Mouse (Mus musculus) bone marrow, adult 2 months (tissue): ENCODE measurements at regions not wholly inside any gene's neighbourhood (a gene's known extent, or its start where the extent isn't known, plus 50 kb on each side); places are given as distances from the start of the nearest gene placed in this dataset.

Experiments
- H3K27ac ChIP-seq: fragments of 200-500 bp; 2 replicates; pipeline ENCODE4 v1.5.1; 2012; ENCODE audit warnings: low read depth, mild to moderate bottlenecking, control low read depth, inconsistent platforms, low read length; ENCODE audit not compliant: control insufficient read depth, poor library complexity, insufficient read depth
- H3K4me1 ChIP-seq: fragments of 200-500 bp; 2 replicates; pipeline ENCODE4 v1.6.1; 2011; ENCODE audit warnings: low read length; ENCODE audit not compliant: control insufficient read depth, insufficient read depth
- H3K4me3 ChIP-seq: fragments of 200-500 bp; replicated peaks from 2 replicates; pipeline ENCODE3; 2011; ENCODE audit warnings: mild to moderate bottlenecking, low read depth, low read length, control low read depth; ENCODE audit not compliant: control insufficient read depth
- CTCF ChIP-seq: fragments of 200-500 bp; IDR thresholded peaks from 2 replicates; pipeline ENCODE4 v1.5.1; 2011; ENCODE audit warnings: low read length, control low read depth; ENCODE audit not compliant: control insufficient read depth, insufficient read depth
- POLR2A ChIP-seq: fragments of 200-500 bp; IDR thresholded peaks from 2 replicates; pipeline ENCODE4 v1.6.1; 2011; ENCODE audit warnings: low read depth, mild to moderate bottlenecking, control low read depth, low read length, borderline replicate concordance; ENCODE audit not compliant: control insufficient read depth
- WGBS: fragments of 180-500 bp; shearing (Covaris S2); methylation state at CpG from one replicate; pipeline ENCODE4 v1.1.7; 2018; 5-methylcytosine and 5-hydroxymethylcytosine counted together

DNA sequence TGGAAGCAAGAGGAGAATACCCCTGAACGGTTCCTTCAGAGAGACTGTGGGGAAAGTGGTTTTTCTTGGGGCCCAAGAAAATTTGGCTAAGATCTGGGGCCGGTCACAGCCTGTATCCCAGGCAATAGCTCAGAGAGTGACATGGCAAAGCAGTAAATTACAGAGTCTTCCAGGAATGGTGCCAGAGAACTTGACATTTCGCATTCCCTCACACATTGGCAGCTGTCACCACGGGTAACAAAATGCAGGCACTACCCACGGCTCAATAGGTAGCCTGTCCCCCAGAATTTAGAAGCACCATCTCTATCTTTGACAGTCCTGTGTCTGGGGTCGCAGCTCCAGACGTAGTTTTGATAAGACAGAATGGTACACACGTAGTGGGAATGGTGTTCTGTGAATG lies 260.3 kb downstream of the Tshz3 start:
- Histone ChIP-seq H3K27ac (no peak overlapping the region), H3K4me3 (no peak overlapping the region), H3K4me1 (no peaks in the 10 kb centered on the region)
- no peak for TF ChIP-seq CTCF
- TF ChIP-seq POLR2A: no peak
- 69% methylated on average over 8 of the region's 8 CpGs for WGBS

DNA sequence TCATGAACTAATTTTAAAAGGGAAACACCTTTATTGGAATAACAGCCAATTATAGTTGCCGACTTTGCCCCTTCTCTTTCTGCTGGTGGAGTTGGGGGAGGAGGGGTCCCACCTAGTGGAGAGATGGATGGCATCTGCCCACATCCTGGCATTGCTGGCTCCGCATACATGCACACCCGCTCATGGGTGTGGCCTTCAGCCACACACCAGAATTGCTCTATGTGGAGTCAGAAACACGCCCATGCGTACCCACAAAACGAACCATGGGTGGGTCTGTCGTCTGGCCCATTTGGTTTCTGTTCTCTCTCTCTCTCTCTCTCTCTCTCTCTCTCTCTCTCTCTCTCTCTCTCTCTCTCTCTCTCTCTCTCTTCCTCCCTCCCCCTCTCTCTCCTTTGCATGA lies 273.9 kb downstream of the Tshz3 start:
- whole genome bisulfite sequencing: 55% methylated on average over 7 of the region's 7 CpGs
- Histone ChIP-seq H3K4me3 (no peak overlapping the region), H3K4me1 (no peaks in the 10 kb centered on the region), H3K27ac (no peak overlapping the region)
- no peak for TF ChIP-seq POLR2A
- no peak for TF ChIP-seq CTCF

DNA sequence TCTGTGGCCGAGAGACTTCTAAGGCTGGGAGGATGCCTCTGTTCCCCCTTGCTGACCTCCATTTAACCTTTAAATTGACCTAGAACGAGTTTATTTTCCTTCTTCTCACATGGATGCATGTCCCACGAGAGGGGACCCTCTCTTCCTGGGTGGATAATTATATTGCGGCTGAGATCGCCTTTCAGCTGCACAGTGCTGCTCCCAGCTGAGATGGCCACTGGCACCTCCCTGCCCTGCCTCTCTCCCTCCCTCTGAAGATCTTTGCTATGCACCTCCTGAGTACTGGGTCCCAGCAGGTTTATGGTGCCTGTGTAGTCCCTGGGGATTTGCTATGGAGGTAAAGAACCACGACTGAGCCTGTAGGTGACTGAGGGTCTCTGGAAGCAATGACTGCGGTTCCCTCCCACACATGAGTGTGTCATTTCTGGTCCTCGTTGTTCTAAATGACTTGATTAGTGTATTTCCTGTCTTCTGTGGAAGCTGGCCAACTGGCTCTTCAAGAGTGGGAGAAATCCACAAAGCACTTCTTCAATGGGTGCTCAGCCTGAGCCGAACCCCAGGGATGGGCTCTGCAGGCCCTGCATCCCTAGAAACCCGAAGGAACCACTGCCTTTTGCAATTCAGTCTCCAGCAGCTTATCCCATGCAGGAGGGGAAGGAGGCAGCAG lies 275.9 kb downstream of the Tshz3 start:
- H3K27ac ChIP-seq: no peak overlapping the region
- WGBS: 54% methylated on average over 10 of the region's 10 CpGs
- no peak overlapping the region for H3K4me3 ChIP-seq
- H3K4me1 ChIP-seq: no peaks in the 10 kb centered on the region
- TF ChIP-seq CTCF (no peak), POLR2A (no peak)

DNA sequence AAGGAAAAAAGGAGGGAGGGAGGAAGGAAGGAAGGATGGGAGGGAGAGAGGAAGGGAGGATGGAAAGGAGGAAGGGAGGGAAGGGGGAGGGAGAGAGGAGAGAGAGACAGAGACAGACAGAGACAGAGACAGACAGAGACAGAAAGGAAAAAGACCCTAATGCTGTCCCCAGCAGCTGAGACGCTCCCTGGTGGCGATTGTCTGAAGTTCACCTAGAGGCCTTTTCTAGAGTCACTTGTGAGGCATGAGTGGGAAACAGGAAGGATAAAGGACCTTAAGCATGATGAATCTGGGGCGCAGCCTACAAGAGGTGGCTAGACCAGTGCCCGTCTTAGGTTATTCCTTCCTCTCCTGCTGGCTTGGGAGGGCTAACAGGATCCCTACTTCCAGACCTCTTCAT lies 276.7 kb downstream of the Tshz3 start:
- TF ChIP-seq POLR2A (no peak), CTCF (no peak)
- 45% methylated on average over 4 of the region's 4 CpGs for WGBS
- Histone ChIP-seq H3K27ac (no peak overlapping the region), H3K4me1 (no peaks in the 10 kb centered on the region), H3K4me3 (no peak overlapping the region)

DNA sequence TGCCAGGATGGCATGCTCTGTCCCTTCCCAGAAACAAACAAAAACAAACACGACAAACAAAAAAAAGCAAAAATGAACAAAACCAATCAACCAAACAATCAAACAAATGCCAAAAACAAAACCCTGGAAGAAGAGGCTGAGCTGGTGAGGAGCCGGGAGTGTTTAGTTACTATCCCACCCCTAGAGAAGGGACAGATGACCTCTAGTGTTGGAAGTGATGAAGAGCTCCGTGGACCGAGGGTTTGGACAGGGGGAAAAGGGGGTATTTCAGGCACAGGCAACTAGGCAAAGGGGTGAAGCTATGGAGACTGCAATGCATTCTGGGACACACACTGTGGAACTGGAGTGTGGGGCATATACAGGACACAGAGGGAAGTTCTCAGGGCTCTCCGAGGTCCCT lies 277.6 kb downstream of the Tshz3 start:
- no peak overlapping the region for H3K4me3 ChIP-seq
- no peaks in the 10 kb centered on the region for H3K4me1 ChIP-seq
- TF ChIP-seq CTCF (no peak), POLR2A (no peak)
- H3K27ac ChIP-seq: no peak overlapping the region
- WGBS: 13% methylated on average over 5 of the region's 5 CpGs

DNA sequence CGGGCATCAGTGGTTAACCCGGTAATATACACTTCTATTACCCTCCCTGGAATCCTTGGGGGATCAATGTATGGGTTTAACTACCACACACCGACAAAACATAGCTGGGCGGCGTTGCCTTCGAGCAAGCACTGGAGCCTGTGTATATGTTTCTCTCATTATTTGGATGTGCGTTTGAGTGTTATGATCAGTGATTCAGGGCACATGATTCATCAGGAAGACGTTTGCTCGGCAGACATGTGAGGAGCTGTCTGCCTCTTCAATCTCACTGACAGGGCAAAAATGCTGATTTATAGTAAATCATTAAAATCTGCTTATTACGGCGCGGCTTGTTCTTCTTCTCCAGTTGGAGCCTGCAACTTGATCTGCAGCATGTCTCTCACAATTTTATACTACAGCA lies 279.9 kb downstream of the Tshz3 start:
- no peak for TF ChIP-seq POLR2A
- no peak for TF ChIP-seq CTCF
- Histone ChIP-seq H3K4me1 (no peaks in the 10 kb centered on the region), H3K27ac (no peak overlapping the region), H3K4me3 (no peak overlapping the region)
- WGBS: 82% methylated on average over 12 of the region's 12 CpGs

DNA sequence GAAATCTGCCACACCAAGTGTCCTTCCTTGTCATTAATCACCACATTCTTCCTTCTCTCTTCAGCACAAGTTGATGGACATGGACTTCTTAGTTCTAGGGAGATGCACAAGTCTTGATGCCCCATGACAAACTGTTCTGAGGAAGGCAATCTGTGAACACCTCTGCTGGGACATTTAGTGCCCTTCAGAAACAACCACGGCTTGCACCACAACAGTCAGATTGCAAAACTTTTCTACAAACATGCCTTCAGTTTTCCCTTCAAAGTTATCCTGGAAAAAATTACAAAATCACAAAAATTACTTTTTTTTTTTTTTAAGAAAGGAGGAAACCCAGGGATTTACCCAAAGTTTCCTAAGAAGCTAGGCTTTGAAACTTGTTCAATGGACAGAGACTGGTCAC lies 291.5 kb downstream of the Tshz3 start:
- Histone ChIP-seq H3K27ac (no peak overlapping the region), H3K4me1 (no peaks in the 10 kb centered on the region), H3K4me3 (no peak overlapping the region)
- 61% methylated on average over 1 of the region's 1 CpGs for WGBS
- no peak for TF ChIP-seq CTCF
- no peak for TF ChIP-seq POLR2A

DNA sequence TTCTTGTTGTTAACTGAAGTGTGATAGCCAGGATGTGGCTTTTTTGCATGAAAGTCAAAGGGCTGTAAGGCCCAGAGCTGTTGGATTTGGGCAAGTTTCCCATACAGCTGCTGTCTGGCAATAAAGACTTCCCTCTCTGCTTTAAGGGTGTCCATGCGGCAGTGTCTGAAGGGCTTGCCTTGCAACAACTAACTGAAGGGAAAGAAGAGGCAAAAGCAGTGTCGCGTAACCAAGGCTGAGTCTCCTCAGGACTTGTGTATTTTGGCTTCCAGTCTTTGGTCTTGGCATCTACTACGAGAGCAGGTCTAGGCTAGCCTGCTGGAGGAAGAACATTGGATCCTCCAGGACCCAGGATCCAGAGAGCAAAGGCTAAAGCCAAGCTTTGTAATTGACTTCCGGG lies 306.7 kb downstream of the Tshz3 start:
- 73% methylated on average over 5 of the region's 5 CpGs for WGBS
- H3K27ac ChIP-seq: no peak overlapping the region
- no peak for TF ChIP-seq CTCF
- TF ChIP-seq POLR2A: no peak

DNA sequence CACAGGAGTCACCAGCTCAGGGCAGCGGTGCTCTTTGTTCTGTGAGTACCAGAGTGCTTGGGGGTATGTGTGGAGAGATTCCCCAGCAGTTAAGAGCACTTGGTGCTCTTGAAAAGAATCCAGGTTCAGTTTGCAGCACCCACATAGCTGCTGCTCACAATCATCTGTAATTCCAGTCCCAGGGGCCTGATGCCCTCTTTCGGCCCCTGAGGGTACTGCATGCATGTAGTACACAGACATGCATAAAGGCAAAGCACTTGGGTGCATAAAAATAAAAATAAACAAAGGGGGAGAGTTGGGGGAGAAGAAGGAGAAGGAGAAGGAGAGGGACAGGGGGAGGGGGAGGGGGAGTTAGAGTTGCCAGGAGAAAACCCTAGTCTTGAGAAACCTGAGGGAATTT lies 307.8 kb downstream of the Tshz3 start:
- no peaks in the 10 kb centered on the region for H3K4me1 ChIP-seq
- H3K4me3 ChIP-seq: no peak overlapping the region
- H3K27ac ChIP-seq: no peak overlapping the region
- TF ChIP-seq CTCF (no peak), POLR2A (no peak)
- 85% methylated on average over 2 of the region's 2 CpGs for WGBS

More for the DNA sequence above, 306.7 kb downstream of the Tshz3 start:
- no peaks in the 10 kb centered on the region for H3K4me1 ChIP-seq
- no peak overlapping the region for H3K4me3 ChIP-seq
